In genomic region chr17:65648371-65649174, GRCm38 (mm10) we compare ENCODE assay signal across 16 mouse cellular contexts. TPM values are rescaled to one million over a fixed set of nuclear protein-coding genes. Genes with fewer than 3 reads are reported as not detected.
DNase-seq lines count a peak whose midpoint lies in the region; ATAC-seq and TF ChIP-seq lines count a peak whose summit lies in the region.
"Had no signal": no experiment of that assay in that cellular context is flagged by ENCODE, and none has a peak within 500 bp of the region (broad histone marks: within the 10 kb centered on the region; RNA-seq: fewer than 3 reads in every experiment).

No protein-coding gene starts in this region.

- no peak overlapping the region for H3K4me2 ChIP-seq in forebrain, embryonic 11.5 days (ENCODE audit: low read depth, low read length, severe bottlenecking)
- H3K4me2 ChIP-seq in forebrain, embryonic 14.5 days (ENCODE audit: low read length): no peak overlapping the region
- no peak overlapping the region for H3K4me2 ChIP-seq in lung, embryonic 15.5 days
- H3K4me2 ChIP-seq in lung, postnatal 0 days (replicated peaks; ENCODE audit: low read depth, low read length): no peak overlapping the region
- H3K4me2 ChIP-seq: neural tube, embryonic 12.5 days had no signal

- TF ChIP-seq EP300 in lung, postnatal 0 days (IDR thresholded peaks at IDR 0.05): no peak

- peak; percentile 21; the same call in 1 of the 2 replicates for ATAC-seq in forebrain, embryonic 11.5 days (replicated peaks; ENCODE audit: low FRiP score)
- no peak for ATAC-seq in forebrain, embryonic 14.5 days
- ATAC-seq in lung, embryonic 15.5 days (ENCODE audit: borderline replicate concordance, extremely low read depth, low FRiP score, low TSS enrichment): peak; percentile 56; the same call in 1 of the 2 replicates
- no peak for ATAC-seq in lung, postnatal 0 days
- ATAC-seq: forebrain, embryonic 16.5 days; inflammation-experienced regulatory T-cells, adult 6 months had no signal

- no peaks in the 10 kb centered on the region for H3K27me3 ChIP-seq in forebrain, embryonic 11.5 days (ENCODE audit: control insufficient read depth, insufficient read depth, low read length)
- no peaks in the 10 kb centered on the region for H3K27me3 ChIP-seq in forebrain, embryonic 14.5 days (replicated peaks; ENCODE audit: control insufficient read depth, insufficient read depth, low read length)
- H3K27me3 ChIP-seq in lung, embryonic 15.5 days: no peaks in the 10 kb centered on the region
- H3K27me3 ChIP-seq in lung, postnatal 0 days (replicated peaks; ENCODE audit: insufficient read depth, low read length): no peaks in the 10 kb centered on the region
- H3K27me3 ChIP-seq: neural tube, embryonic 12.5 days had no signal

- no peak overlapping the region for H3K9ac ChIP-seq in forebrain, embryonic 11.5 days (ENCODE audit: low read length)
- no peak overlapping the region for H3K9ac ChIP-seq in forebrain, embryonic 14.5 days (ENCODE audit: low read length)
- no peak overlapping the region for H3K9ac ChIP-seq in lung, embryonic 15.5 days
- no peak overlapping the region for H3K9ac ChIP-seq in lung, postnatal 0 days (replicated peaks; ENCODE audit: low read depth)
- H3K9ac ChIP-seq: neural tube, embryonic 12.5 days had no signal

- DNase-seq in forebrain, embryonic 11.5 days (ENCODE audit: low spot score): no peak
- no peak for DNase-seq in forebrain, embryonic 14.5 days (ENCODE audit: low spot score)
- no peak for DNase-seq in lung, postnatal 14 days
- DNase-seq in ES-CJ7 (ENCODE audit: low read depth, low spot score): peak; percentile 21
- peak; percentile 70 to 80 for DNase-seq in adrenal gland, postnatal 36 days
- no peak for DNase-seq in lung, postnatal 4 days
- no peak for DNase-seq in lung, postnatal 0 days (ENCODE audit: low spot score)

- no peaks in the 10 kb centered on the region for H3K9me3 ChIP-seq in forebrain, embryonic 11.5 days (ENCODE audit: control insufficient read depth, low read length)
- no peaks in the 10 kb centered on the region for H3K9me3 ChIP-seq in forebrain, embryonic 14.5 days (replicated peaks; ENCODE audit: control insufficient read depth, low read length)
- no peaks in the 10 kb centered on the region for H3K9me3 ChIP-seq in lung, embryonic 15.5 days
- no peaks in the 10 kb centered on the region for H3K9me3 ChIP-seq in lung, postnatal 0 days (ENCODE audit: low read length)
- H3K9me3 ChIP-seq: neural tube, embryonic 12.5 days had no signal

- H3K36me3 ChIP-seq in forebrain, embryonic 11.5 days (ENCODE audit: control insufficient read depth, insufficient read depth, low read length): no peaks in the 10 kb centered on the region
- H3K36me3 ChIP-seq in forebrain, embryonic 14.5 days (ENCODE audit: control insufficient read depth, insufficient read depth, low read length): no peaks in the 10 kb centered on the region
- H3K36me3 ChIP-seq in lung, embryonic 15.5 days: no peaks in the 10 kb centered on the region
- 0 out of 2 replicates have a peak, but pooled peaks cover 9% of the 10 kb centered on the region for H3K36me3 ChIP-seq in lung, postnatal 0 days (ENCODE audit: insufficient read depth, low read length)

- H3K4me1 ChIP-seq in forebrain, embryonic 11.5 days (replicated peaks; ENCODE audit: control insufficient read depth, insufficient read depth, low read length): no peaks in the 10 kb centered on the region
- H3K4me1 ChIP-seq in forebrain, embryonic 14.5 days (ENCODE audit: control insufficient read depth, insufficient read depth, low read length): no peaks in the 10 kb centered on the region
- H3K4me1 ChIP-seq in lung, embryonic 15.5 days: no peaks in the 10 kb centered on the region
- H3K4me1 ChIP-seq in lung, postnatal 0 days (ENCODE audit: insufficient read depth, low read depth, low read length): no peaks in the 10 kb centered on the region
- H3K4me1 ChIP-seq: neural tube, embryonic 12.5 days had no signal

- no peak overlapping the region for H3K27ac ChIP-seq in forebrain, embryonic 11.5 days (ENCODE audit: low read depth, low read length)
- no peak overlapping the region for H3K27ac ChIP-seq in forebrain, embryonic 14.5 days (ENCODE audit: low read depth, low read length)
- H3K27ac ChIP-seq in lung, embryonic 15.5 days: no peak overlapping the region
- no peak overlapping the region for H3K27ac ChIP-seq in lung, postnatal 0 days (ENCODE audit: low read length)
- H3K27ac ChIP-seq: macrophage; neural tube, embryonic 12.5 days had no signal

- no peak overlapping the region for H3K4me3 ChIP-seq in forebrain, embryonic 11.5 days (ENCODE audit: low read depth, low read length)
- H3K4me3 ChIP-seq in forebrain, embryonic 14.5 days (ENCODE audit: low read depth, low read length): no peak overlapping the region
- H3K4me3 ChIP-seq in lung, embryonic 15.5 days: no peak overlapping the region
- H3K4me3 ChIP-seq in lung, postnatal 0 days (ENCODE audit: low read depth, low read length): no peak overlapping the region
- H3K4me3 ChIP-seq: neural tube, embryonic 12.5 days had no signal

- no peak for TF ChIP-seq CTCF in lung, postnatal 0 days (IDR thresholded peaks at IDR 0.05)

- WGBS in forebrain, embryonic 11.5 days: 88% methylated on average over 9 of the region's 9 CpGs
- 90% methylated on average over 9 of the region's 9 CpGs for WGBS in forebrain, embryonic 14.5 days
- 80% methylated on average over 9 of the region's 9 CpGs for WGBS in lung, embryonic 15.5 days
- 79% methylated on average over 9 of the region's 9 CpGs for WGBS in lung, postnatal 0 days

RNA-seq across cellular contexts. Expression of gene Txndc2, which starts 6.6 kb away (rescaled TPM):
- 0.24 and 0.39 TPM in 2 replicates for polyA plus RNA-seq in forebrain, embryonic 11.5 days (2014; fragmentation: Nextera tagmentation; extraction: Ambion mirVana)
- polyA plus RNA-seq in forebrain, embryonic 14.5 days (2014; fragmentation: Nextera tagmentation; extraction: Ambion mirVana): 0.19 TPM in 1 of 2 replicates, not detected in the other
- polyA plus RNA-seq in lung, embryonic 15.5 days (2015; fragmentation: Nextera tagmentation; extraction: Ambion mirVana): not detected in 2 replicates
- total RNA-seq in adrenal gland, postnatal 36 days (2021): 10 to 100 TPM in 1 of 2 experiments, 1 to 10 TPM in 1; 8.8 to 38.2 TPM
- 0.10 and 0.12 TPM in 2 replicates for polyA plus RNA-seq in lung, postnatal 0 days (2015; fragmentation: Nextera tagmentation; extraction: Ambion mirVana)
- total RNA-seq: gastrocnemius, postnatal 25 days; liver, adult 2 months; MEL had no signal
- polyA plus RNA-seq: heart, embryonic 16.5 days; inflammation-experienced regulatory T-cells, adult 6 months; liver, adult 2 months had no signal

RNA-seq across cellular contexts. Expression of gene Vapa, which starts 35.2 kb away (rescaled TPM):
- polyA plus RNA-seq in forebrain, embryonic 11.5 days (2014; fragmentation: Nextera tagmentation; extraction: Ambion mirVana): 213 and 224 TPM in 2 replicates
- 247 TPM in 2 replicates for polyA plus RNA-seq in forebrain, embryonic 14.5 days (2014; fragmentation: Nextera tagmentation; extraction: Ambion mirVana)
- 191 and 196 TPM in 2 replicates for polyA plus RNA-seq in lung, embryonic 15.5 days (2015; fragmentation: Nextera tagmentation; extraction: Ambion mirVana)
- total RNA-seq in adrenal gland, postnatal 36 days (2021): 100 to 1,000 TPM; 162 to 182 TPM
- 221 and 231 TPM in 2 replicates for polyA plus RNA-seq in lung, postnatal 0 days (2015; fragmentation: Nextera tagmentation; extraction: Ambion mirVana)

Comparison
In these comparisons a context has a peak if more than half of its experiments do, and no peak if none do; other contexts are left out.
1. ATAC-seq: peak in forebrain, embryonic 11.5 days (single experiment) and lung, embryonic 15.5 days (single experiment); none in forebrain, embryonic 14.5 days (single experiment) and lung, postnatal 0 days (single experiment).
2. DNase-seq: peak in ES-CJ7 (single experiment) and adrenal gland, postnatal 36 days (2 of 2); none in forebrain, embryonic 11.5 days (single experiment), forebrain, embryonic 14.5 days (single experiment), lung, postnatal 14 days (single experiment), lung, postnatal 4 days (0 of 2) and lung, postnatal 0 days (single experiment).